Mouse (Mus musculus): ENCODE measurements around the gene Glipr2. TPM values are rescaled to one million over a fixed set of nuclear protein-coding genes. Genes with fewer than 3 reads are reported as not detected.
A peak's percentile ranks its signal among the peaks of the same experiment; 100 is the strongest.

The Glipr2 gene
- total and polyA plus RNA-seq, 2 experiments from 2014 or later = 22.6 to 25.5 TPM

DNA sequence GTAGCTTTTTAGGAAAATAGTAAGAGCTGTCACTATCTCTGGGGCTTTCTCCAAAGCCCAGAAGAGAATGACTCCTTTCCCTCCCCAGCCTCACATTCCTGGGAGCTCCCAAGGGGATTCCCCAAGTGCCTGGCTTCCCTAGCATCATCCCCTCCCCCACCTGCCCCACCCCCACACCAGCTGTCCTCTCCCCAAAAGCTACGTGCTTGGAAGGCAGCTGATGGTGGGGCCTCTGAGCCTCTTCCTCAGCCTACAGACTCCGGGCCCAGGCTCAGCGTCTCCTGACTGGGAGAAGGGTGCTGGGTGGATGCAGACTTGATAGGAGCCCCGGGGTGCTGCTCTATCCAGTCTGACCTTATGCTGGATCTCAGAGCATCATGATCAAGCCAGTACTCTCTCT lies 12.2 kb downstream of the Glipr2 start:
- ATAC-seq (0 out of 2 replicates have a peak, but pooled peaks have one; percentile 8), DNase-seq (peak; percentile 29)
- 13% methylated on average over 4 of the region's 4 CpGs for WGBS
- Histone ChIP-seq H3K27ac (ENCODE audit: low read depth, low read length) (no peak overlapping the region), H3K9ac (no peak overlapping the region), H3K9me3 (ENCODE audit: low read length) (no peaks in the 10 kb centered on the region), H3K4me1 (ENCODE audit: insufficient read depth) (no peaks in the 10 kb centered on the region), H3K4me3 (ENCODE audit: low read depth, low read length) (no peak overlapping the region), H3K4me2 (ENCODE audit: low read depth) (no peak overlapping the region), H3K36me3 (ENCODE audit: insufficient read depth) (peaks cover 4% of the 10 kb centered on the region; the same call in 1 of the 2 replicates), H3K27me3 (ENCODE audit: insufficient read depth, low read length) (no peaks in the 10 kb centered on the region)
- TF ChIP-seq CTCF (IDR thresholded peaks at IDR 0.05; ENCODE audit: low read depth) = no peak

DNA sequence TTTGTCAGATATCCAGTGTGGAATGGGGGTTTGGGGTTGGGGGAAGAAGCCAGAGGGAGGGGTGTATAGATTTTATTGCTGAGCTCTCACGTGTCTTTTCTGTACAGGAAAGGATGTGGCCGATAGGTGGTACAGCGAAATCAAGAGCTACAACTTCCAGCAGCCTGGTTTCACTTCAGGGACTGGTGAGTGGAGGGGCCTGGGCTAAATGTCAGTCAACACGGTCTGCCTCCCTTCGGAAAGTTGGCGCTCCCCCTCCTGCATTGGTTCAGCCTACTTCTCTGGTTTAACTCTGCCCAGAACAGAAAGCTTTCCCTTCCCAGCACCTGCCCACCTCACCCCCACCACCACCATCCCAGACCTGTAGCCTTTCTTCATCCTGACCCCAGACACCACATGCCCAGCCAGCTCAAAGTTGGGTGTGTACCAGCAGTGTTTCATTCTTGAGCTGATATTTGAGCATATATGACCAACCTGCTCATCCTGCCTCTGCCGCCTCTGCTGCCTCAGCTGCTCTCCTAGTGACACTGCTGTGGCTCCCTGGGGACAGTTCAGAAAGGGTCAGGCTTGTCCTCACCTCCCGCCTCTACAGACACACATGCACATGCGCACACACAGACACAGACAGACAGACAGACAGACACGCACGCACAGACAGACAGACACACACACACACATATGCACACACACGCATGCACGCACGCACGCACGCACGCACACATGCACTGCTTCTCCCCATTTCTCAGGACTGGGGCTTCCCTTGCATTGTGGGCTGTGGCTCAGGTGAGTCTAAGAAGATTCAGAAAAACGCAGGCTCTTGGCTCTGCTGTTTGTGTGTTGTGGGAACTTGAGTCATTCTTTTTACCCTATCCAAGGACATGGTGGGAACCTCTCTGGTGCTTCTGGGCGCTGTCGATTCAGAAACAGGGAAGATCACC lies 13.5 kb downstream of the Glipr2 start:
- ATAC-seq (no peak), DNase-seq (no peak)
- Histone ChIP-seq H3K27ac (ENCODE audit: low read depth, low read length) (no peak overlapping the region), H3K4me2 (ENCODE audit: low read depth) (no peak overlapping the region), H3K4me1 (ENCODE audit: insufficient read depth) (no peaks in the 10 kb centered on the region), H3K27me3 (ENCODE audit: insufficient read depth, low read length) (no peaks in the 10 kb centered on the region), H3K9ac (no peak overlapping the region), H3K36me3 (ENCODE audit: insufficient read depth) (peaks cover 8% of the 10 kb centered on the region; the same call in 1 of the 2 replicates), H3K9me3 (ENCODE audit: low read length) (no peaks in the 10 kb centered on the region), H3K4me3 (ENCODE audit: low read depth, low read length) (no peak overlapping the region)
- no peak for TF ChIP-seq CTCF (IDR thresholded peaks at IDR 0.05; ENCODE audit: low read depth)
- WGBS = 87% methylated on average over 20 of the region's 20 CpGs

DNA sequence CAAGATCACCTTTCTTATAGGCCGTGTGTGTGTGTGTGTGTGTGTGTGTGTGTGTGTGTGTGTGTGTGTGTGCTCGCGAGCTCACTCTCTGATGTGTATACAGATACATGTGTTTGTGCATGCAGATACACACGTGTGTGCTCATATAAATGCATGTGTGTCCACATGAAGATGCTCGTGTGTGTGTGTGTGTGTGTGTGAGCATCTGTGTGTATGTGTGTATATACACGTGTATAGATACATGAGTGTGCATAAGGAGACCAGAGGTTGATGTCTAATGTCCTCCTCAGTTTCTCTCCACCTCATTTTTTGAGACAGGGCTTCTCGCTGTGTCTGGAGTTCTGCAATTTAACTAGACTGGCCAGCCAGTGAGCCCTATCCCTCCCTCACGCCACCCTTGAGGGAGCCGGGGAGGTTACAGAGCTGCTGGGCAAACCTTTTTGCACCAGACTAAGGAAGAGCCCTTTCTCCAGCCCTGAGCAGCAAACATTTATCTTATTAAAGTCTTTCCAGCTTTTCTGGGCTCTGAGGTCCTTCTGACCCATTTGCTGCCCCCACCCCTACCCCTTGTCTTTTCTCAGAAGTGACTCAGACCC lies 14.4 kb downstream of the Glipr2 start:
- Histone ChIP-seq H3K9ac (no peak overlapping the region), H3K36me3 (ENCODE audit: insufficient read depth) (peaks cover 8% of the 10 kb centered on the region; the same call in 1 of the 2 replicates), H3K27ac (ENCODE audit: low read depth, low read length) (no peak overlapping the region), H3K27me3 (ENCODE audit: insufficient read depth, low read length) (no peaks in the 10 kb centered on the region), H3K9me3 (ENCODE audit: low read length) (no peaks in the 10 kb centered on the region), H3K4me2 (ENCODE audit: low read depth) (no peak overlapping the region), H3K4me1 (ENCODE audit: insufficient read depth) (no peaks in the 10 kb centered on the region), H3K4me3 (ENCODE audit: low read depth, low read length) (no peak overlapping the region)
- 71% methylated on average over 9 of the region's 9 CpGs for WGBS
- ATAC-seq = no peak
- no peak for DNase-seq
- TF ChIP-seq CTCF (IDR thresholded peaks at IDR 0.05; ENCODE audit: low read depth) = no peak

DNA sequence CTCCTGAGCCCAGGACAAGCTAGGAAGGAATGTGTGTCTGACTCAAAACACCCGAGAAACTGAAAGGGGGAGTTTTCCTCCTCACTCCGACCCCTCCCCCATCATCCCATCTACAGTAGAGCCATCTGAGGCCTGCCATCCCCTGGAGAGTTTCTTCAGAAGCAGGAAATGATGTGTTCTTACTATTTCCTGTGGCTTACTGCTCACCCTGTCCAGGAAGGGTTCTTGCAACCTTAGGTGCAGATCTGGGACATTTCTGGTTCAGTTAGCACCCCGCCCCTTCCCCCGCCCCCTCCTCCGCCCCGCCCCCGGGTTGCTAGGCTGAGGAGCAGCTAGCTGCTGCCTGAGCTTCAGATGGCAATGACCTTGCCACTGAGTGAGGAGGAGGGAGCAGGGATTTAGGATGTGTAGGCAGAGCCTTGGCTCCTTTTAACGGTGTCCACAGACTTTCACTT lies 15.0 kb downstream of the Glipr2 start:
- ATAC-seq (peak; percentile 49), DNase-seq (no peak)
- Histone ChIP-seq H3K27ac (ENCODE audit: low read depth, low read length) (no peak overlapping the region), H3K4me2 (ENCODE audit: low read depth) (no peak overlapping the region), H3K9me3 (ENCODE audit: low read length) (no peaks in the 10 kb centered on the region), H3K4me3 (ENCODE audit: low read depth, low read length) (no peak overlapping the region), H3K9ac (no peak overlapping the region), H3K27me3 (ENCODE audit: insufficient read depth, low read length) (no peaks in the 10 kb centered on the region), H3K4me1 (ENCODE audit: insufficient read depth) (no peaks in the 10 kb centered on the region), H3K36me3 (ENCODE audit: insufficient read depth) (peaks cover 8% of the 10 kb centered on the region; the same call in 1 of the 2 replicates)
- no peak for TF ChIP-seq CTCF (IDR thresholded peaks at IDR 0.05; ENCODE audit: low read depth)
- 8% methylated on average over 8 of the region's 8 CpGs for WGBS

DNA sequence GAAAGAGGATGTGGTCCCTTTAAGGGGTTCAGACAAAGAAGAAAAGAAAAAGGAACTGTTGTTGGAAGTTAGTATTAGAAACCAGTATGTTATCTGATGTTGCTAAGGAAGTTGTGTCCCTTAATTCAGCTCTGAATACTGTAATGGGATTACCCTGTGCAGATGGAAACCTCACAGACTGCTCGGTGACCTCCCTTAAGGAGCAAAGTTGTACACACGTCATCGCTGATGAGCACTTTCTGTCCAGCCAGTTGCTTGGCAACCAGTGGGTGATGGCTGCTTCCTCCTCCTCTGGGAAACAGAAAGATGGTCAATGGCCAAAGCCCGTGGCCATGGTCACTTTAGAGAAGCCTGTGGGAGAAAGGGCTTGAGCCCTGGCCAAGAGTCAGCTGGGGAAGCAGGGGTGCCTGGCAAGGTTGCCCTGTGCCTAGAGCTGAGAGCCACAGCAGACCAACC lies 16.4 kb downstream of the Glipr2 start:
- WGBS = 46% methylated on average over 4 of the region's 4 CpGs
- no peak overlapping the region for H3K27ac ChIP-seq (ENCODE audit: low read depth, low read length)
- no peak for DNase-seq

DNA sequence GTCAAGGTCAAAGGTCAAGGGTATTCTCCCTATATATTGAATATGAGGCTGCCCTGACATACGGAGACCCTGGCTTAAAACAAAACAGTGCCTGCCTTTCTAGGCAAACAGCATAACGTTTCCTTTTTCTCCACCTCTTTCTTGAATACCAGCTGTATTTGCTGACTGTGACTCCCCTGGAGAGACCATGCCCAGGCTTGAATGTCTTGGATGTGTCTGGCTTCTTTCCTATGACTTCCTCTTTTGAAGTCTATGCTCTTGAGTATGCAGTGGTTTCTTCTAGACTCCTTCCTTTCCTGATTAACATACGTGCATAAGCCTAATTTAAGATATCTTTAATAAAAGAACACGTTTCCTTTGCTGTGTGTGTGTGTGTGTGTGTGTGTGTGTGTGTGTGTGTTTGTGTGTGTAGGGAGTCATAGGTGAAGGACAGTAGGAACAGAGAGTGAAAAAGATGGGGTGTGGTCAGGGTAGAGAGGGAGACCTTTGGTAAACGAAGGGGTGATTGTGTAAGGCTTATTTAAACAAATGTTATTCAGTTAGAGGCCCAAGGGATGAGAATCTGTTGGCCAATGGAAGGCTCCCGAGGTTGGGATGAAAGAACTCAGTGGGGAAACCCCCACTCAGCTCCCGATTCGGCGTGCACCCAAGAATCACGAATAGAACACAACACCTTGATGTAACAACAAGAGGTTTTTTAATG lies 17.9 kb downstream of the Glipr2 start:
- TF ChIP-seq CTCF (IDR thresholded peaks at IDR 0.05; ENCODE audit: low read depth) = no peak
- H3K4me1 ChIP-seq (ENCODE audit: insufficient read depth) = peaks cover 5% of the 10 kb centered on the region; the same call in 1 of the 2 replicates
- ATAC-seq = no peak

More for the DNA sequence above, 16.4 kb downstream of the Glipr2 start:
- TF ChIP-seq CTCF (IDR thresholded peaks at IDR 0.05; ENCODE audit: low read depth) = no peak
- no peaks in the 10 kb centered on the region for H3K9me3 ChIP-seq (ENCODE audit: low read length)
- peak; percentile 59 for ATAC-seq
- no peak overlapping the region for H3K4me3 ChIP-seq (ENCODE audit: low read depth, low read length)
- H3K36me3 ChIP-seq (ENCODE audit: insufficient read depth) = peaks cover 8% of the 10 kb centered on the region; the same call in 1 of the 2 replicates
- no peak overlapping the region for H3K4me2 ChIP-seq (ENCODE audit: low read depth)
- H3K4me1 ChIP-seq (ENCODE audit: insufficient read depth) = no peaks in the 10 kb centered on the region
- H3K9ac ChIP-seq = no peak overlapping the region
- no peaks in the 10 kb centered on the region for H3K27me3 ChIP-seq (ENCODE audit: insufficient read depth, low read length)

More for the DNA sequence above, 17.9 kb downstream of the Glipr2 start:
- Histone ChIP-seq H3K27me3 (ENCODE audit: insufficient read depth, low read length) (no peaks in the 10 kb centered on the region), H3K27ac (ENCODE audit: low read depth, low read length) (no peak overlapping the region), H3K9me3 (ENCODE audit: low read length) (no peaks in the 10 kb centered on the region), H3K9ac (no peak overlapping the region), H3K4me3 (ENCODE audit: low read depth, low read length) (no peak overlapping the region), H3K4me2 (ENCODE audit: low read depth) (no peak overlapping the region), H3K36me3 (ENCODE audit: insufficient read depth) (peaks cover 8% of the 10 kb centered on the region; the same call in 1 of the 2 replicates)
- DNase-seq = no peak
- 80% methylated on average over 10 of the region's 10 CpGs for WGBS
